Mouse (Mus musculus): ENCODE measurements at regions not wholly inside any gene's neighbourhood (a gene's known extent, or its start where the extent isn't known, plus 50 kb on each side); places are given as distances from the start of the nearest gene placed in this dataset.
A peak's percentile ranks its signal among the peaks of the same experiment; 100 is the strongest.

GRCm38 (mm10) chr15:49555793-49556192, 4328.9 kb upstream of the Gm7489 start:
- no peak for ATAC-seq (ENCODE audit: low FRiP score)
- no peak for DNase-seq (ENCODE audit: low spot score)
- WGBS = 31% methylated on average over 2 of the region's 2 CpGs
- TF ChIP-seq CTCF (IDR thresholded peaks at IDR 0.05) = peak; percentile 40
- Histone ChIP-seq H3K9me3 (ENCODE audit: low read length) (no peaks in the 10 kb centered on the region), H3K4me2 (ENCODE audit: low read depth, low read length, poor library complexity, severe bottlenecking) (no peak overlapping the region), H3K4me1 (ENCODE audit: insufficient read depth, low read length) (no peaks in the 10 kb centered on the region), H3K4me3 (ENCODE audit: low read depth, low read length) (no peak overlapping the region), H3K27ac (ENCODE audit: low read depth, low read length) (no peak overlapping the region), H3K36me3 (ENCODE audit: insufficient read depth, low read length) (no peaks in the 10 kb centered on the region), H3K27me3 (ENCODE audit: insufficient read depth, low read length) (no peaks in the 10 kb centered on the region), H3K9ac (replicated peaks; ENCODE audit: low read length, poor library complexity, severe bottlenecking) (no peak overlapping the region)

GRCm38 (mm10) chr15:49560401-49560800, 4324.3 kb upstream of the Gm7489 start:
- H3K4me1 ChIP-seq (ENCODE audit: insufficient read depth, low read length) = no peaks in the 10 kb centered on the region
- H3K9me3 ChIP-seq (ENCODE audit: low read length) = no peaks in the 10 kb centered on the region
- DNase-seq (ENCODE audit: low spot score) (peak; percentile 12), ATAC-seq (ENCODE audit: low FRiP score) (no peak)
- H3K36me3 ChIP-seq (ENCODE audit: insufficient read depth, low read length) = no peaks in the 10 kb centered on the region
- H3K4me2 ChIP-seq (ENCODE audit: low read depth, low read length, poor library complexity, severe bottlenecking) = no peak overlapping the region
- WGBS = 53% methylated on average over 1 of the region's 1 CpGs
- TF ChIP-seq CTCF (IDR thresholded peaks at IDR 0.05) = no peak
- no peaks in the 10 kb centered on the region for H3K27me3 ChIP-seq (ENCODE audit: insufficient read depth, low read length)
- no peak overlapping the region for H3K4me3 ChIP-seq (ENCODE audit: low read depth, low read length)
- no peak overlapping the region for H3K9ac ChIP-seq (replicated peaks; ENCODE audit: low read length, poor library complexity, severe bottlenecking)
- H3K27ac ChIP-seq (ENCODE audit: low read depth, low read length) = no peak overlapping the region

GRCm38 (mm10) chr15:49588851-49589250, 4295.9 kb upstream of the Gm7489 start:
- H3K9me3 ChIP-seq (ENCODE audit: low read length) = no peaks in the 10 kb centered on the region
- no peak for ATAC-seq (ENCODE audit: low FRiP score)
- H3K4me2 ChIP-seq (ENCODE audit: low read depth, low read length, poor library complexity, severe bottlenecking) = no peak overlapping the region
- no peak for DNase-seq (ENCODE audit: low spot score)
- H3K27ac ChIP-seq (ENCODE audit: low read depth, low read length) = no peak overlapping the region
- H3K36me3 ChIP-seq (ENCODE audit: insufficient read depth, low read length) = no peaks in the 10 kb centered on the region
- no peak overlapping the region for H3K9ac ChIP-seq (replicated peaks; ENCODE audit: low read length, poor library complexity, severe bottlenecking)
- H3K27me3 ChIP-seq (ENCODE audit: insufficient read depth, low read length) = no peaks in the 10 kb centered on the region
- no peaks in the 10 kb centered on the region for H3K4me1 ChIP-seq (ENCODE audit: insufficient read depth, low read length)
- no peak for TF ChIP-seq CTCF (IDR thresholded peaks at IDR 0.05)
- no peak overlapping the region for H3K4me3 ChIP-seq (ENCODE audit: low read depth, low read length)

GRCm38 (mm10) chr15:49613865-49614264, 4270.8 kb upstream of the Gm7489 start:
- ATAC-seq (ENCODE audit: low FRiP score) (no peak), DNase-seq (ENCODE audit: low spot score) (peak; percentile 2)
- no peak for TF ChIP-seq CTCF (IDR thresholded peaks at IDR 0.05)
- Histone ChIP-seq H3K4me3 (ENCODE audit: low read depth, low read length) (no peak overlapping the region), H3K4me2 (ENCODE audit: low read depth, low read length, poor library complexity, severe bottlenecking) (no peak overlapping the region), H3K36me3 (ENCODE audit: insufficient read depth, low read length) (no peaks in the 10 kb centered on the region), H3K9ac (replicated peaks; ENCODE audit: low read length, poor library complexity, severe bottlenecking) (no peak overlapping the region), H3K9me3 (ENCODE audit: low read length) (no peaks in the 10 kb centered on the region), H3K4me1 (ENCODE audit: insufficient read depth, low read length) (no peaks in the 10 kb centered on the region), H3K27me3 (ENCODE audit: insufficient read depth, low read length) (no peaks in the 10 kb centered on the region), H3K27ac (ENCODE audit: low read depth, low read length) (no peak overlapping the region)
- WGBS = 70% methylated on average over 4 of the region's 4 CpGs

GRCm38 (mm10) chr15:49647361-49647760, 4237.3 kb upstream of the Gm7489 start:
- Histone ChIP-seq H3K27ac (ENCODE audit: low read depth, low read length) (no peak overlapping the region), H3K9ac (replicated peaks; ENCODE audit: low read length, poor library complexity, severe bottlenecking) (no peak overlapping the region), H3K9me3 (ENCODE audit: low read length) (no peaks in the 10 kb centered on the region), H3K4me1 (ENCODE audit: insufficient read depth, low read length) (no peaks in the 10 kb centered on the region), H3K4me2 (ENCODE audit: low read depth, low read length, poor library complexity, severe bottlenecking) (no peak overlapping the region), H3K27me3 (ENCODE audit: insufficient read depth, low read length) (no peaks in the 10 kb centered on the region), H3K4me3 (ENCODE audit: low read depth, low read length) (no peak overlapping the region), H3K36me3 (ENCODE audit: insufficient read depth, low read length) (no peaks in the 10 kb centered on the region)
- TF ChIP-seq CTCF (IDR thresholded peaks at IDR 0.05) = no peak
- ATAC-seq (ENCODE audit: low FRiP score) (no peak), DNase-seq (ENCODE audit: low spot score) (no peak)

- Histone ChIP-seq H3K27ac (ENCODE audit: low read depth, low read length) (no peak overlapping the region), H3K4me3 (ENCODE audit: low read depth, low read length) (no peak overlapping the region), H3K36me3 (ENCODE audit: insufficient read depth, low read length) (no peaks in the 10 kb centered on the region), H3K9me3 (ENCODE audit: low read length) (no peaks in the 10 kb centered on the region), H3K9ac (replicated peaks; ENCODE audit: low read length, poor library complexity, severe bottlenecking) (no peak overlapping the region), H3K4me2 (ENCODE audit: low read depth, low read length, poor library complexity, severe bottlenecking) (no peak overlapping the region), H3K4me1 (ENCODE audit: insufficient read depth, low read length) (no peaks in the 10 kb centered on the region), H3K27me3 (ENCODE audit: insufficient read depth, low read length) (no peaks in the 10 kb centered on the region)
- ATAC-seq (ENCODE audit: low FRiP score) (no peak; the same call in 1 of the 2 replicates), DNase-seq (ENCODE audit: low spot score) (peak; percentile 40)
- WGBS = 59% methylated on average over 2 of the region's 2 CpGs
- no peak for TF ChIP-seq CTCF (IDR thresholded peaks at IDR 0.05)
Observed at GRCm38 (mm10) chr15:49650549-49651180, 4234.0 kb upstream of the Gm7489 start.

Measured in midbrain, postnatal 0 days (tissue).